Mouse (Mus musculus) hindbrain, postnatal 0 days (tissue): ENCODE results near the gene Catsper2. TPM values are rescaled to one million over a fixed set of nuclear protein-coding genes. Genes with fewer than 3 reads are reported as not detected.

Source experiments
- ATAC-seq: fragments of 200-750 bp; cut with Nextera tagmentation; 2 replicates; pipeline ENCODE4 v1.8.0; 2017; ENCODE audit warnings: mild to moderate bottlenecking, moderate TSS enrichment, moderate library complexity
- DNase-seq: peaks from one replicate; pipeline ENCODE4 v3.0.0-alpha.2; 2015; ENCODE audit warnings: low spot score
- H3K27ac ChIP-seq: fragments of 300-500 bp; sonication (generic); 2 replicates; pipeline ENCODE4 v1.5.1; 2014; ENCODE audit warnings: mild to moderate bottlenecking
- H3K27me3 ChIP-seq: fragments of 300-500 bp; sonication (generic); 2 replicates; pipeline ENCODE4 v1.6.1; 2014; ENCODE audit warnings: low read length, mixed read lengths; ENCODE audit not compliant: insufficient read depth
- H3K36me3 ChIP-seq: fragments of 300-500 bp; sonication (generic); 2 replicates; pipeline ENCODE4 v1.6.1; 2014; ENCODE audit warnings: low read length, mixed read lengths; ENCODE audit not compliant: insufficient read depth
- H3K4me1 ChIP-seq: fragments of 300-500 bp; sonication (generic); 2 replicates; pipeline ENCODE4 v1.6.1; 2014; ENCODE audit warnings: antibody characterized with exemption, low read length, mixed read lengths; ENCODE audit not compliant: insufficient read depth
- H3K4me2 ChIP-seq: fragments of 300-500 bp; sonication (generic); 2 replicates; pipeline ENCODE4 v1.6.1; 2014; ENCODE audit warnings: low read depth, mild to moderate bottlenecking, low read length, moderate library complexity, mixed read lengths
- H3K4me3 ChIP-seq: fragments of 300-500 bp; sonication (generic); 2 replicates; pipeline ENCODE4 v1.5.1; 2014; ENCODE audit warnings: low read length
- H3K9ac ChIP-seq: fragments of 300-500 bp; sonication (generic); replicated peaks from 2 replicates; pipeline ENCODE4 v1.6.1; 2014; ENCODE audit warnings: mild to moderate bottlenecking, low read length, moderate library complexity, mixed read lengths
- H3K9me3 ChIP-seq: fragments of 300-500 bp; sonication (generic); 2 replicates; pipeline ENCODE4 v1.6.1; 2016; ENCODE audit warnings: low read length, mixed read lengths
- CTCF ChIP-seq: IDR thresholded peaks from 2 replicates; pipeline ENCODE4 v1.5.1; 2016; ENCODE audit warnings: antibody characterized with exemption, control low read depth, low read depth
- WGBS: fragments of 180-500 bp; shearing (Covaris S2); extraction: QIAGEN DNeasy Blood & Tissue Kit; methylation state at CpG from one replicate; pipeline ENCODE4 v1.1.7; 2014; 5-methylcytosine and 5-hydroxymethylcytosine counted together
- microRNA-seq, 2 experiments: library from miRNA; unstranded; fragments of <30 nt; microRNA quantifications; one replicate each; pipeline ENCODE4; 2016
- polyA plus RNA-seq: library from polyadenylated mRNA; unstranded; fragments of >200 nt; fragmentation: Nextera tagmentation; extraction: Ambion mirVana; gene quantifications from 2 replicates; pipeline ENCODE4 v1.2.1, GENCODE M21; 2015
- total RNA-seq: library from RNA; depleted of rRNA; stranded (reverse); fragments of >200 nt; gene quantifications from 2 replicates; pipeline ENCODE4 v1.2.3, GENCODE M21; 2014; rRNA removed

Gene Catsper2
- total and polyA plus RNA-seq, 2 experiments from 2014 or later, result 2.1 to 4.3 TPM

- Histone ChIP-seq H3K36me3 (no peaks in the 10 kb centered on the region), H3K4me1 (peaks cover 6% of the 10 kb centered on the region), H3K4me2 (peak overlapping the region; percentile 64), H3K4me3 (peak overlapping the region; percentile 53), H3K9me3 (no peaks in the 10 kb centered on the region), H3K9ac (peak overlapping the region; percentile 69), H3K27me3 (no peaks in the 10 kb centered on the region), H3K27ac (peak overlapping the region; percentile 88)
- peak; percentile 5 for DNase-seq
- TF ChIP-seq CTCF, result no peak
- no peak for ATAC-seq
- 2% methylated on average over 4 of the region's 4 CpGs for WGBS
Observed at GRCm38 (mm10) chr2:121357961-121358360, 55.6 kb downstream of the Catsper2 start.

- no peak for ATAC-seq
- Histone ChIP-seq H3K27ac (peak within 1 kb of the TSS; percentile 88), H3K4me1 (peaks cover 6% of the 10 kb centered on the region), H3K4me2 (peak within 1 kb of the TSS; percentile 64), H3K4me3 (peak within 1 kb of the TSS; percentile 53), H3K27me3 (no peaks in the 10 kb centered on the region), H3K9ac (peak within 1 kb of the TSS; percentile 69), H3K9me3 (no peaks in the 10 kb centered on the region), H3K36me3 (no peaks in the 10 kb centered on the region)
- no peak for DNase-seq
- no peak for TF ChIP-seq CTCF
- 62% methylated on average over 5 of the region's 5 CpGs for WGBS
Observed at GRCm38 (mm10) chr2:121357494-121357893, 56.1 kb downstream of the Catsper2 start, which contains the start of gene Ckmt1. Gene Ckmt1, plus strand, starts transcription at chr2:121357714.

GRCm38 (mm10) chr2:121354820-121355592, 58.6 kb downstream of the Catsper2 start, which contains the start of gene Ppip5k1:
Gene Ppip5k1, minus strand, starts transcription at chr2:121355396.
- Histone ChIP-seq H3K4me2 (peak within 1 kb of the TSS; percentile 87), H3K9me3 (no peaks in the 10 kb centered on the region), H3K4me1 (peaks cover 6% of the 10 kb centered on the region), H3K27ac (peak within 1 kb of the TSS; percentile 82), H3K27me3 (no peaks in the 10 kb centered on the region), H3K36me3 (peaks cover 4% of the 10 kb centered on the region; the same call in 1 of the 2 replicates), H3K4me3 (peak within 1 kb of the TSS; percentile 69), H3K9ac (peak within 1 kb of the TSS; percentile 73)
- WGBS, result 2% methylated on average over 56 of the region's 58 CpGs
- ATAC-seq (peak; percentile 94), DNase-seq (peak; percentile 98)
- TF ChIP-seq CTCF, result peak; percentile 96

- peak overlapping the region; percentile 82; the same call in 1 of the 2 replicates for H3K27ac ChIP-seq
- no peak for TF ChIP-seq CTCF
- H3K9ac ChIP-seq, result peak overlapping the region; percentile 73
- DNase-seq, result no peak
- H3K27me3 ChIP-seq, result no peaks in the 10 kb centered on the region
- H3K36me3 ChIP-seq, result peaks cover 11% of the 10 kb centered on the region; the same call in 1 of the 2 replicates
- H3K4me2 ChIP-seq, result peak overlapping the region; percentile 87
- no peak for ATAC-seq
- H3K4me3 ChIP-seq, result peak overlapping the region; percentile 69
- no peaks in the 10 kb centered on the region for H3K9me3 ChIP-seq
- peaks cover 6% of the 10 kb centered on the region for H3K4me1 ChIP-seq
- 4% methylated on average over 6 of the region's 6 CpGs for WGBS
Observed at GRCm38 (mm10) chr2:121354378-121354777, 59.2 kb downstream of the Catsper2 start.

- ATAC-seq, result no peak
- H3K9ac ChIP-seq, result no peak overlapping the region
- no peak overlapping the region for H3K4me3 ChIP-seq
- no peak for DNase-seq
- H3K9me3 ChIP-seq, result no peaks in the 10 kb centered on the region
- H3K27ac ChIP-seq, result no peak overlapping the region
- H3K36me3 ChIP-seq, result peaks cover 17% of the 10 kb centered on the region; the same call in 1 of the 2 replicates
- no peaks in the 10 kb centered on the region for H3K27me3 ChIP-seq
- WGBS, result 66% methylated on average over 8 of the region's 8 CpGs
- no peak overlapping the region for H3K4me2 ChIP-seq
- H3K4me1 ChIP-seq, result peaks cover 6% of the 10 kb centered on the region
- no peak for TF ChIP-seq CTCF
Observed at GRCm38 (mm10) chr2:121353156-121353555, 60.4 kb downstream of the Catsper2 start.

Small RNA genes within 50 kb of the gene (microRNA-seq; reads per million reads assigned to microRNA genes)
- gene Gm22953, result 0 reads per million in 2 experiments

Other genes starting within 250 kb of the Catsper2 start
- 20.2 and 33.6 TPM in 2 replicates for gene Tubgcp4, start 243.1 kb downstream of the Catsper2 start, total RNA-seq
- gene Tubgcp4, start 243.1 kb downstream of the Catsper2 start, polyA plus RNA-seq, result 26.1 and 27.6 TPM in 2 replicates
- 3.2 and 5.7 TPM in 2 replicates for gene Zscan29, start 242.7 kb downstream of the Catsper2 start, total RNA-seq
- gene Zscan29, start 242.7 kb downstream of the Catsper2 start, polyA plus RNA-seq, result 5.3 and 5.5 TPM in 2 replicates
- gene Trp53bp1, start 142.4 kb downstream of the Catsper2 start, total RNA-seq, result 194 and 277 TPM in 2 replicates
- gene Trp53bp1, start 142.4 kb downstream of the Catsper2 start, polyA plus RNA-seq, result 76.4 and 80.9 TPM in 2 replicates
- gene Map1a, start 124.2 kb downstream of the Catsper2 start, total RNA-seq, result 160 and 173 TPM in 2 replicates
- 70.6 and 72.5 TPM in 2 replicates for gene Map1a, start 124.2 kb downstream of the Catsper2 start, polyA plus RNA-seq
- gene Ppip5k1, start 58.4 kb downstream of the Catsper2 start, total RNA-seq, result 12.8 and 13.5 TPM in 2 replicates
- gene Ppip5k1, start 58.4 kb downstream of the Catsper2 start, polyA plus RNA-seq, result 16.6 and 17.8 TPM in 2 replicates
- 139 and 161 TPM in 2 replicates for gene Ckmt1, start 56.1 kb downstream of the Catsper2 start, total RNA-seq
- gene Ckmt1, start 56.1 kb downstream of the Catsper2 start, polyA plus RNA-seq, result 167 and 168 TPM in 2 replicates
- 0.07 TPM in 1 of 2 replicates, not detected in the other for gene Strc, start 26.6 kb downstream of the Catsper2 start, total RNA-seq
- gene Strc, start 26.6 kb downstream of the Catsper2 start, polyA plus RNA-seq, result 0.03 TPM in 1 of 2 replicates, not detected in the other
- 47.4 and 56.8 TPM in 2 replicates for gene Pdia3, start within 50 bp of the Catsper2 start, total RNA-seq
- gene Pdia3, start within 50 bp of the Catsper2 start, polyA plus RNA-seq, result 291 and 296 TPM in 2 replicates
- gene Ell3, start 30.5 kb upstream of the Catsper2 start, total RNA-seq, result 0.58 TPM in 1 of 2 replicates, not detected in the other
- gene Ell3, start 30.5 kb upstream of the Catsper2 start, polyA plus RNA-seq, result 1.4 and 1.7 TPM in 2 replicates
- gene Serf2, start 35.4 kb upstream of the Catsper2 start, total RNA-seq, result 420 and 667 TPM in 2 replicates
- 306 and 336 TPM in 2 replicates for gene Serf2, start 35.4 kb upstream of the Catsper2 start, polyA plus RNA-seq
- 5.4 and 12.5 TPM in 2 replicates for gene Hypk, start 39.5 kb upstream of the Catsper2 start, total RNA-seq
- 110 and 119 TPM in 2 replicates for gene Hypk, start 39.5 kb upstream of the Catsper2 start, polyA plus RNA-seq
- gene Serinc4, start 43.0 kb upstream of the Catsper2 start, total RNA-seq, result 1.3 and 1.5 TPM in 2 replicates
- 0.57 and 1.1 TPM in 2 replicates for gene Serinc4, start 43.0 kb upstream of the Catsper2 start, polyA plus RNA-seq
- gene Mfap1b, start 60.3 kb upstream of the Catsper2 start, total RNA-seq, result 14.7 and 17.7 TPM in 2 replicates
- 52.8 and 57.0 TPM in 2 replicates for gene Mfap1b, start 60.3 kb upstream of the Catsper2 start, polyA plus RNA-seq
- 12.0 and 14.4 TPM in 2 replicates for gene Mfap1a, start 92.9 kb upstream of the Catsper2 start, total RNA-seq
- gene Mfap1a, start 92.9 kb upstream of the Catsper2 start, polyA plus RNA-seq, result 21.3 and 21.5 TPM in 2 replicates
- gene Wdr76, start 92.9 kb upstream of the Catsper2 start, total RNA-seq, result 4.6 and 5.3 TPM in 2 replicates
- 2.4 and 2.8 TPM in 2 replicates for gene Wdr76, start 92.9 kb upstream of the Catsper2 start, polyA plus RNA-seq